Mouse (Mus musculus) midbrain, postnatal 0 days (tissue): Measurements from ENCODE around the gene Bach1. TPM values are rescaled to one million over a fixed set of nuclear protein-coding genes. Genes with fewer than 3 reads are reported as not detected.

Source experiments
- ATAC-seq: fragments of 200-750 bp; cut with Nextera tagmentation; 2 replicates; pipeline ENCODE4 v1.8.0; 2017; ENCODE audit warnings: moderate number of reproducible peaks, mild to moderate bottlenecking, moderate TSS enrichment, moderate library complexity; ENCODE audit not compliant: low FRiP score
- DNase-seq: peaks from one replicate; pipeline ENCODE4 v3.0.0-alpha.2; 2015; ENCODE audit warnings: low spot score
- H3K27ac ChIP-seq: fragments of 300-500 bp; sonication (generic); 2 replicates; pipeline ENCODE4 v1.5.1; 2014; ENCODE audit warnings: low read depth, mild to moderate bottlenecking, low read length, mixed read lengths
- H3K27me3 ChIP-seq: fragments of 300-500 bp; sonication (generic); 2 replicates; pipeline ENCODE4 v1.6.1; 2014; ENCODE audit warnings: low read length, control low read depth, mixed read lengths; ENCODE audit not compliant: insufficient read depth
- H3K36me3 ChIP-seq: fragments of 300-500 bp; sonication (generic); 2 replicates; pipeline ENCODE4 v1.6.1; 2014; ENCODE audit warnings: low read length, control low read depth, mixed read lengths; ENCODE audit not compliant: insufficient read depth
- H3K4me1 ChIP-seq: fragments of 300-500 bp; sonication (generic); 2 replicates; pipeline ENCODE4 v1.6.1; 2014; ENCODE audit warnings: mild to moderate bottlenecking, control low read depth, antibody characterized with exemption, low read length, mixed read lengths; ENCODE audit not compliant: insufficient read depth
- H3K4me2 ChIP-seq: fragments of 300-500 bp; sonication (generic); 2 replicates; pipeline ENCODE4 v1.6.1; 2014; ENCODE audit warnings: low read depth, mild to moderate bottlenecking, low read length, mixed read lengths; ENCODE audit not compliant: poor library complexity, severe bottlenecking
- H3K4me3 ChIP-seq: fragments of 300-500 bp; sonication (generic); 2 replicates; pipeline ENCODE4 v1.5.1; 2014; ENCODE audit warnings: low read depth, mild to moderate bottlenecking, low read length, moderate library complexity
- H3K9ac ChIP-seq: fragments of 300-500 bp; sonication (generic); replicated peaks from 2 replicates; pipeline ENCODE4 v1.6.1; 2014; ENCODE audit warnings: mild to moderate bottlenecking, low read length, moderate library complexity, mixed read lengths; ENCODE audit not compliant: poor library complexity, severe bottlenecking
- H3K9me3 ChIP-seq: fragments of 300-500 bp; sonication (generic); 2 replicates; pipeline ENCODE4 v1.6.1; 2016; ENCODE audit warnings: low read length, control low read depth
- CTCF ChIP-seq: IDR thresholded peaks from 2 replicates; pipeline ENCODE4 v1.5.1; 2016; ENCODE audit warnings: antibody characterized with exemption, mild to moderate bottlenecking
- WGBS: fragments of 180-500 bp; shearing (Covaris S2); extraction: QIAGEN DNeasy Blood & Tissue Kit; methylation state at CpG from one replicate; pipeline ENCODE4 v1.1.7; 2014; 5-methylcytosine and 5-hydroxymethylcytosine counted together
- polyA plus RNA-seq: library from polyadenylated mRNA; unstranded; fragments of >200 nt; fragmentation: Nextera tagmentation; extraction: Ambion mirVana; gene quantifications from 2 replicates; pipeline ENCODE4 v1.2.1, GENCODE M21; 2015
- total RNA-seq: library from RNA; depleted of rRNA; stranded (reverse); fragments of >200 nt; gene quantifications from 2 replicates; pipeline ENCODE4 v1.2.3, GENCODE M21; 2014

The Bach1 gene
- total and polyA plus RNA-seq, 2 experiments from 2014 or later = 10.3 to 32.9 TPM

- Histone ChIP-seq H3K9ac (no peak overlapping the region), H3K4me1 (no peaks in the 10 kb centered on the region), H3K4me2 (no peak overlapping the region), H3K4me3 (no peak overlapping the region), H3K9me3 (no peaks in the 10 kb centered on the region), H3K27me3 (no peaks in the 10 kb centered on the region), H3K36me3 (no peaks in the 10 kb centered on the region), H3K27ac (no peak overlapping the region)
- ATAC-seq (no peak), DNase-seq (no peak)
- 87% methylated on average over 19 of the region's 19 CpGs for WGBS
- no peak for TF ChIP-seq CTCF
Measured at GRCm38 (mm10) chr16:87665752-87666619, 32.8 kb upstream of the Bach1 start.

DNA sequence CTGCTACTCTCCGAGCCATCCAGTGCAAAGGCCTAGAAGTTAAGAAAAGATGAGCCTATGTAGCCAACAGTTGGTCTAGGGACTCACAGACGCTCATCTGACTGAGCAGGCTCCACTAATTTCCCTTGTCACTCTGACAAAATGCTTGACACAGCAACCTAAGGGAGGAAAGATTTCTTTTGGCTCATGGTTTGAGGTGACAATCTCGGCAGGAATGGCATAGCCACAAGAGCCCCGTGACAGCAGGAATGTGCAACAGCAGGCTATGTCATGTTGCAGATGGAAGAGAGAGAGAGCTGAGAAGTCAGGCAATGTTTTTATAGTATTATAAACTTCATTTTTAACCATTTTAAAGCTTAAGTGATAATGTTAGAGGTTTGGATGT lies 32.1 kb upstream of the Bach1 start:
- H3K4me3 ChIP-seq = no peak overlapping the region
- no peak for ATAC-seq
- no peaks in the 10 kb centered on the region for H3K4me1 ChIP-seq
- no peaks in the 10 kb centered on the region for H3K27me3 ChIP-seq
- H3K36me3 ChIP-seq = no peaks in the 10 kb centered on the region
- H3K27ac ChIP-seq = no peak overlapping the region
- H3K9ac ChIP-seq = no peak overlapping the region
- H3K9me3 ChIP-seq = no peaks in the 10 kb centered on the region
- no peak for TF ChIP-seq CTCF
- no peak for DNase-seq
- no peak overlapping the region for H3K4me2 ChIP-seq
- WGBS = 84% methylated on average over 4 of the region's 4 CpGs

- Histone ChIP-seq H3K27me3 (no peaks in the 10 kb centered on the region), H3K4me2 (no peak overlapping the region), H3K9ac (no peak overlapping the region), H3K27ac (no peak overlapping the region), H3K36me3 (no peaks in the 10 kb centered on the region), H3K4me3 (no peak overlapping the region), H3K9me3 (no peaks in the 10 kb centered on the region), H3K4me1 (no peaks in the 10 kb centered on the region)
- ATAC-seq = no peak
- WGBS = 97% methylated on average over 6 of the region's 6 CpGs
- no peak for TF ChIP-seq CTCF
- DNase-seq = no peak
Measured at GRCm38 (mm10) chr16:87668002-87668401, 30.7 kb upstream of the Bach1 start.

DNA sequence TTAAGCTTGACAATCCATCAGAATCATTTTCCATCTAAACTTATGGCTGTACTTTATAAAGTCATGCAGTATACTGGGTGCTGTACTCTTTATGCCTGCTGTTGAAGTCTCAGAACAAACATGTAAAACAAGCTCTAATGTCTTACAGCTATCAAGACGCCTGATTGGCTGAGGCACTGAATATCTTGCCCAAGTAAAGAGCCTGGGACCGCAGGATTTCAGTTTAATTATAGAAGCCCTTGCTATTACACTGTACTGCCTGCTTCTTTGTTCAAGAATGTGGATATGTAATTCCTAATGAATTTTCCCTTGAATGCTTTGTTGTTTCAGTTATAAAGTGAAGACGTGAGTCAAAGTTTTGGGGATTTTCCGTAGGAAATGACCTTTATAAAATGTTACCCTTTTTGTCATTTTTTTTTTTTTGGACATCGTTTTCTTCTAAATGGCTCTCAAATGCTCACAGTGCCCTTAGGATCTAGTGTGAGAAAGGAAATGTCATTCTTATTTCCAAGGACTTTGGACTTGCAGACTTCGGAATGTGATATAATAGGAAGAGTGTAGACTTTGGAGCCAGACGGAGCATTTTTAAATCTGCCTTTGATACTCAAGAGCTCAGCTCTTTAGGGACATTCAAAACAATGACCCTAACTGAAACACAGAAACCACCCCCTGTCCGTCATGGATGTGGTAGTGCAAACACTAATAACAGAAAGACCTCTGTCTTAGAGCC lies 28.5 kb upstream of the Bach1 start:
- Histone ChIP-seq H3K27me3 (no peaks in the 10 kb centered on the region), H3K4me2 (no peak overlapping the region), H3K27ac (no peak overlapping the region), H3K4me3 (no peak overlapping the region), H3K9me3 (no peaks in the 10 kb centered on the region), H3K36me3 (no peaks in the 10 kb centered on the region), H3K9ac (no peak overlapping the region), H3K4me1 (no peaks in the 10 kb centered on the region)
- no peak for DNase-seq
- no peak for TF ChIP-seq CTCF
- 77% methylated on average over 8 of the region's 8 CpGs for WGBS
- ATAC-seq = no peak

DNA sequence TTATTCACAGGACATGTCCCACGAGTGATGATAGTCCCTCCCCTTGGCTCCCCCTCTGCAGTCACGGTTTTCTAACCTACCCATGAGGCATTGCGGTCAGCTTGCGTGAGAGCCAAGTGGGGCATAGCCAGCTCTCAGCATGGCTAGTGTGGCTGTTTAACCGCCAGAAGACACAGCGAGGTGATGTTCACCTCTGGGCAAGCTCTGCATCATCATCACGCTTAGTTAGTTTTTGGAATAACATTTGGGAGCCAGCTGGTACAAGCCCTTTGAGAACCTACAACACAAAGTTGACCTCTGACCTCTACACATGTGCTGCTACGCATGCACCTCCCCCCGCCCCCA lies 28.0 kb upstream of the Bach1 start:
- Histone ChIP-seq H3K27ac (no peak overlapping the region), H3K4me1 (no peaks in the 10 kb centered on the region), H3K36me3 (no peaks in the 10 kb centered on the region), H3K9ac (no peak overlapping the region), H3K9me3 (no peaks in the 10 kb centered on the region), H3K4me3 (no peak overlapping the region), H3K27me3 (no peaks in the 10 kb centered on the region), H3K4me2 (no peak overlapping the region)
- DNase-seq = peak; percentile 21
- WGBS = 80% methylated on average over 9 of the region's 9 CpGs
- no peak for ATAC-seq
- no peak for TF ChIP-seq CTCF

GRCm38 (mm10) chr16:87671336-87671735 lies 27.4 kb upstream of the Bach1 start:
- no peaks in the 10 kb centered on the region for H3K36me3 ChIP-seq
- H3K9me3 ChIP-seq = no peaks in the 10 kb centered on the region
- no peak overlapping the region for H3K4me2 ChIP-seq
- H3K27ac ChIP-seq = no peak overlapping the region
- no peaks in the 10 kb centered on the region for H3K27me3 ChIP-seq
- H3K4me3 ChIP-seq = no peak overlapping the region
- no peak overlapping the region for H3K9ac ChIP-seq
- DNase-seq (no peak), ATAC-seq (no peak)
- 79% methylated on average over 12 of the region's 12 CpGs for WGBS
- TF ChIP-seq CTCF = no peak
- H3K4me1 ChIP-seq = no peaks in the 10 kb centered on the region
